ENCODE assay signal across 12 mouse cellular contexts in genomic region chr1:89602879-89603278, GRCm38 (mm10).
A peak's percentile ranks its signal among the peaks of the same experiment; 100 is the strongest.
DNase-seq lines count a peak whose midpoint lies in the region; ATAC-seq and TF ChIP-seq lines count a peak whose summit lies in the region.
"Had no signal": no experiment of that assay in that cellular context is flagged by ENCODE, and none has a peak within 500 bp of the region (broad histone marks: within the 10 kb centered on the region; RNA-seq: fewer than 3 reads in every experiment).

No protein-coding gene starts in this region.

- H3K4me3 ChIP-seq in forebrain, embryonic 10.5 days: no peak overlapping the region
- H3K4me3 ChIP-seq in forebrain, postnatal 0 days (ENCODE audit: low read depth, low read length): no peak overlapping the region

- H3K4me2 ChIP-seq in forebrain, postnatal 0 days (ENCODE audit: low read depth): no peak overlapping the region

- H3K4me1 ChIP-seq in forebrain, embryonic 10.5 days: peaks cover 51% of the 10 kb centered on the region
- H3K4me1 ChIP-seq in forebrain, postnatal 0 days (ENCODE audit: insufficient read depth): peaks cover 19% of the 10 kb centered on the region; the same call in 1 of the 2 replicates

- intact Hi-C loops in left cerebral cortex, postnatal 4 days (cut with DNase I): no loop called here

- H3K27me3 ChIP-seq in forebrain, embryonic 10.5 days (ENCODE audit: poor library complexity, severe bottlenecking): no peaks in the 10 kb centered on the region
- H3K27me3 ChIP-seq in forebrain, postnatal 0 days (ENCODE audit: insufficient read depth, low read length): no peaks in the 10 kb centered on the region

- no peaks in the 10 kb centered on the region for H3K9me3 ChIP-seq in forebrain, embryonic 10.5 days
- no peaks in the 10 kb centered on the region for H3K9me3 ChIP-seq in forebrain, postnatal 0 days (ENCODE audit: low read length)

- H3K27ac ChIP-seq in forebrain, embryonic 10.5 days: 0 out of 2 replicates have a peak overlapping the region, but pooled peaks have one; percentile 41
- no peak overlapping the region for H3K27ac ChIP-seq in forebrain, postnatal 0 days (ENCODE audit: low read depth, low read length)
- H3K27ac ChIP-seq: kidney, postnatal 0 days had no signal

- ATAC-seq in forebrain, postnatal 0 days: no peak

- no peak overlapping the region for H3K9ac ChIP-seq in forebrain, postnatal 0 days

- H3K36me3 ChIP-seq in forebrain, embryonic 10.5 days (replicated peaks): peaks cover 21% of the 10 kb centered on the region
- peaks cover 14% of the 10 kb centered on the region; the same call in 1 of the 2 replicates for H3K36me3 ChIP-seq in forebrain, postnatal 0 days (ENCODE audit: insufficient read depth)

- no peak for TF ChIP-seq CTCF in forebrain, postnatal 0 days (IDR thresholded peaks at IDR 0.05; ENCODE audit: low read depth)

- no peak for DNase-seq in forebrain, embryonic 10.5 days (ENCODE audit: extremely low spot score, low spot score)
- DNase-seq in forebrain, postnatal 0 days: no peak
- peak; percentile 50 to 59 for DNase-seq in left cerebral cortex, adult 18-20 months (ENCODE audit: low spot score in 2 of 2)
- no peak for DNase-seq in left cerebral cortex, postnatal 4 days
- peak; percentile 62 to 68 for DNase-seq in adrenal gland, postnatal 36 days
- peak; percentile 9 to 18 for DNase-seq in thymus, adult 18-20 months
- DNase-seq in embryo, embryonic 9.5 days (ENCODE audit: extremely low spot score): no peak
- DNase-seq in layer of hippocampus, postnatal 14 days (ENCODE audit: low spot score in 2 of 2): no peak
- DNase-seq: cerebellum, postnatal 36 days; heart, postnatal 10 days; spleen, adult 18-20 months had no signal

- 78% methylated on average over 7 of the region's 7 CpGs for WGBS in forebrain, embryonic 10.5 days
- WGBS in forebrain, postnatal 0 days: 34% methylated on average over 7 of the region's 7 CpGs

Comparison
In these comparisons a context has a peak if more than half of its experiments do, and no peak if none do; other contexts are left out.
1. DNase-seq: peak in left cerebral cortex, adult 18-20 months (2 of 2), adrenal gland, postnatal 36 days (2 of 2) and thymus, adult 18-20 months (2 of 2); none in forebrain, embryonic 10.5 days (single experiment), forebrain, postnatal 0 days (single experiment), left cerebral cortex, postnatal 4 days (single experiment), embryo, embryonic 9.5 days (single experiment) and layer of hippocampus, postnatal 14 days (0 of 2).